Mouse (Mus musculus): ENCODE results near the gene Hist1h2ac.

DNA sequence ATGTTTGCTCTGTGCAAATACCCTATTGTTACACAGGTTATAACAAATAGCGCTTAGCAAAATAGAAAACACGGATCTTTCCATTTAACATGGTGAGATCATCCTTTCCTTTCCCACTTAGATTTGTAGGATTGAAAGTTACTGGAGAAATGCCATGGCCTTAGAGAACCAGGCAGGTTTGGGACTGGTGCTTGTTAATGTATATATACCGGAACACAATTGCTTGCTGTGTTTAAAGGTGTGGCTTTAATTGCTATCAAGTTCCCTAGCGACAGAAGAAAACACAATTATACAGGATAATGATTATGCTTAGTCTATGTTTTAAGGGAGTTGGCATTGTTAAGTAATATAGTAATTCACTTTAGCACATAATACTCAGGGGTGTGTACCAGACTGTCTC is 3.4 kb upstream of the Hist1h2ac start:
- TF ChIP-seq CTCF (IDR thresholded peaks at IDR 0.05; ENCODE audit: insufficient read depth, low read depth, low read length) (no peak), POLR2A (IDR thresholded peaks at IDR 0.05; ENCODE audit: insufficient read depth, low read depth, low read length) (no peak)

Measured in olfactory bulb, adult 2 months (tissue).